Mouse (Mus musculus) T-helper 17 cell (primary cell): Measurements from ENCODE around the gene Gm17349.

Source experiments
- in situ Hi-C, 2 experiments: fragments of 300-600 bp; cut with MboI, MseI; formaldehyde crosslinking; loops; 1 replicate in 1 of 2; 2 replicates in 1 of 2; pipeline ENCODE4 v1.15.1; 2025; ENCODE audit warnings: high pct_unique_total_duplicates in 2 of 2

Gene Gm17349

DNA sequence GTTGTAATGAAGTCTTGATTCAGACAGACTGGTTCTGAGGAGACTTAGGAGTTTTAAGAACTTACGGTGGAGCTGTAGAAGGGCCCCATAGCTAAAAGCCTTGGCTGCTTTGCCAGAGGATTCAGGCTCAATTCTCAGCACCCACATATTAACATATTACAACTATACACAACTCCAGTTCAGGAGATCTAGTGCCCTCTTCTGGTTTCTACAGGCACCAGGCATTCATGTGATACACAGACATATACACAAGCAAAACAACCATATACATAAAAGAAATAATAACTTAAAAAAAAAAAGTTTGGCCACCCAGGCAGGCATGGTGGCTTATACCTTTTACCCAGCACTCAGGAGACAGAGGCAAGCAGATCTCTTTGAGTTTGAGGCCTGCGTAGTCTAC lies 37.7 kb downstream of the Gm17349 start:
- in situ Hi-C loops: loop anchor here in 1 of 2 experiments (5.0 kb wide), 1 partner anchor 70 kb away; no protein-coding TSS in a partner anchor

DNA sequence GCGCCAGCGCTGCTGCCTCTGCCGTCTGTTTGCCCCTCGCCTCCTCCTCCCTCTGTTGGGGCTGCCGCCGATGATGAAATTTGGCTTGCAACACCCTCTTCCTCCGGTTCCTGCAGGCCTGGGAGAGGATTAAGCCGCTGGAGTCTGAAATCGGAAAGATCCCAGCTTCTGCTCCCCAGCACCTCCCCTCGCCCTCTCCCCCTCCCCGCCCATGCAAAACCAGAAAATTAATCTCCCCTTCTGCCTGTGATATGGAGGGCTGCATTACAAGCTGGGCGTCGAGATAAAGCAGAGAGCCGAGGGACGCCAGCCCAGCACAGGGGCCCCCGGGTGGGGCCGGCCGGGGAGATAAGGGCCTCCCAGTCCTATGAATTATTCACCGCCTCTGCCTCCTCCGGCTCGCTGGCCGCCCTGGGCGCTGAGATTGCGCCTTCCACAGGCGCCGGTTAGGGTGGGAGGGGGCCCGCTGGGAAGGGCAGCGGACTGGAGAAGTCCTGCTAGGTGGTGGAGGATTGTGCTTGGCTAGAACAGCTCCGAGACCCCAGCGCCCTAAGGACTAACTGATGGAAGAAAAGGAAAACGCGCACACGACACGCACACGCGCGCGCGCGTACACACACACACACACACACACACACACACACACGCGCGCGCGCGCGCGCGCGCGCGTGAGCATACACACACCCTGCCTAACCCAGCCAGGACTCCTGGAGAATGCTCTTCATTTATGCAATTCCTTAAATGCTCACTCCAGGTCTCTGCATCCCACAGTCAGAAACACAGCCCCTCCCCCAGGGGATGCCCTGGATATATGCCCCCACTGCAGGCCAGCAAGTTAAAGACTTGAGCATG lies 40.5 kb downstream of the Gm17349 start:
- in situ Hi-C loops: loop anchor here in 1 of 2 experiments (5.0 kb wide), 1 partner anchor 68 kb away; no protein-coding TSS in a partner anchor

DNA sequence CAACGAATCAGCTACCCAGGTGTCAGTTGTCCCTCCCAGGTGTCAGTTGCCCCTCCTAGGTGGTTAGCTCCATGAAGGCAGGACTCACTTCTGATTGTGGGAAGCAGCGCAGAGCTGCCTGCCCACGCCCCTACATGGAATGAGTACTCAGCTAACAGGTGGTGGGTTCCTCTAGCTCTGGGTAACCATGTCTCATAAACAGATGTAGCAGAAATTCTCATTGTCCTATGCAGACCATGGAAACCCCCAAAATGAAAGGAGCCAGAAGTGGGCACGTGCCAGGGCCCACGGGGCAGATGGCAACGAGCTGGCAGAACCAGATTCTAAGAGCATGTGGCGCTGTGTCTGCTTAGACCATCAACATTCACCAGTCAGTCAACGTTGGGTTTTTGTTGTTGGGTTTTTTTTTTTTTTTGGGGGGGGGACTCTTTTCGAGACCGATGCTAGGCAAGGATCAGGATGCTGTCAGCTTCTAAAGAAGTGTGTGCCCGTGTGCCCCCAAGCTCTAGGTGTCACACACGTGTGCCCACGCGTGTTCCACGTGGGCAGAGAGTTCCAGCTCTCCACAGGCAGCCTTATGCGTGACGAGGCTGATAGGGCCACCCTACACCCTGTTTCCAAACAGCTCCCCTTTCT lies 41.2 kb downstream of the Gm17349 start:
- in situ Hi-C loops: no loop called here

DNA sequence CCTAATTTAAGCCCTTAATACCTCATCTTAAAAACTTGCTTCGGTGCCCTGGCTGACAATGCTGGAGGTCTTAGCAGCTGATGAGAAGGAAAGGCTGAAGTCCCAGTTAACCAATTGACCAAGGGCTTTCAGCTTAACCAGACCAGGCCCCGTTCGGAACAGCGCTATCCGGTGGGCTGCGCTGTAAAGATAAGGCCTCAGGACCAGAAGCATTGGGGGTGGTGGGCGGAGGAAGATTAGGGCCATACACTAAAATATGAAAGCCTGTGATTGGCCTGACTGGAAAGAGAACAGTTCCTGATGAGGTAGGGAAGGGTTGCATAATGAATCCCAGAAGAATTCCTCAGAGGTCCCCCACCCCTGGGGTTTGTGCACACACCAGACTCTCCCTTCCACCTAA lies 42.9 kb downstream of the Gm17349 start:
- in situ Hi-C loops: no loop called here

DNA sequence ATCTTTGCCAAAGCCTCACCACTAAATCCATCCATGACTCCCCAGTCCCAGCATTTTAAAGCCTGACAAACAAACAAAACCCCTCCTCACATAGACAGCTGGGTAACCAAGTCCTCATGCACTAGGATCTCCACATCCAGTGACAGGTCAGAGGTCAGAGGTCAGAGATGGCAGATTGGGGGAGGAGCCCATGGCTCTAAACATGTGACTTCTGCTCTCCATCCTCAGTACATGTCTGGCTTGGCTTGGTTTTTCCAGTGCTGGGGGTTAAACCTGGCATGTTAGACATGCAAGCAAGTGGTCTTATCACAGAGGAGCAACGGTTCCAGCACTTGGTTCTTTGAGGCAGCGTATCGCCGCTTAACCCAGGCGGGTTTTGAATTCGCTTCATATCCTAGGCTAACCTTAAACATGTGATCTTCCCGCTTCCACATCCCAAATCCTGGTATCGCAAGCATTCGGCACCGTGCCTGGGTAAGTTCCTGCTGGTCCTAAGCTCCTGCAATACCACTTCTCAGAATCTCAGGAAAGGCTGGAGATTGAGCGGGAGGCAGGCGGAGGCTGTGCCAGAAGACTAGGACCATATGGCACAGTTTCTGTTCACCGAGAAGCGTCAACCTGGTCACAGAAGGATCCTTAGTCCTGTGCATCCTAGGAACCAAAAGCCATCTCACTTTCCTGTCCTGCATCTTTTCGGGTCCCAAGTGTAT lies 44.0 kb downstream of the Gm17349 start:
- in situ Hi-C loops: no loop called here

DNA sequence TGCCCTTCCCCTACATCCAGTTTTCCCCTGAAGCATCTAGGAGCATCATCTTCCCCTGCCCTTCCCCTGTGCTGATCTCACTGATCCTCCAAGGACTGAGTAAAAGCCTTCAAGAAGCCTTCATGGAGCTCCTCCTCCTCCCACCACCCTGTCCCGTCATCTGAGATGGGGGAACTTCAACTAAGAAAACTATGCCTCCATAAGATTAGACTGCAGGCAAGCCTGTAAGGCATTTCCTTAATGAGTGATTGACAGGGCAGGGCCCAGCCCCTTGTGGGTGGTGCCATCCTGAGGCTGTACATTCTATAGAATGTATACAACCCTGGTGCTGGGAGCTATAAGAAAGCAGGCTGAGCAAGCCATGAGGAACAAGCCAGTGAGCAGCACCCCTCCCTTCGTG lies 46.9 kb downstream of the Gm17349 start:
- in situ Hi-C loops: no loop called here

DNA sequence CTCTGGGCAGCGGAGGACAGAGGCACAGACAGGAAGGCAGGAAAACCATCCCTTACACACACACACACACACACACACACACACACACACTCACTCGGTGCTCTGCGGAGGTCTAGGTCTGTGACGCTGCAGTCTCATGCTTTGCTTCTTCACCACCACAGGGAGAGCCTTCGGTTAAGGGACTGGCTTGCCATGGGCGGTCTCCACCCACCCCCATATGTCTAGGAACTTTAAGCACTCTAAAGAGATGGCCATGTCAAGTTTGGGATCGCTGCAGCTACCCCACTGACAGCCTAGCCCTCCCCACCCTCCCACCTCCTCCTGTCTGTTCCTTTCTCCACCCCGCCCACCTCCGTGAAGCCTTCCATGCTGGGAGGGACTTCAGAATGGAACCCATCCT lies 49.3 kb downstream of the Gm17349 start:
- in situ Hi-C loops: no loop called here

DNA sequence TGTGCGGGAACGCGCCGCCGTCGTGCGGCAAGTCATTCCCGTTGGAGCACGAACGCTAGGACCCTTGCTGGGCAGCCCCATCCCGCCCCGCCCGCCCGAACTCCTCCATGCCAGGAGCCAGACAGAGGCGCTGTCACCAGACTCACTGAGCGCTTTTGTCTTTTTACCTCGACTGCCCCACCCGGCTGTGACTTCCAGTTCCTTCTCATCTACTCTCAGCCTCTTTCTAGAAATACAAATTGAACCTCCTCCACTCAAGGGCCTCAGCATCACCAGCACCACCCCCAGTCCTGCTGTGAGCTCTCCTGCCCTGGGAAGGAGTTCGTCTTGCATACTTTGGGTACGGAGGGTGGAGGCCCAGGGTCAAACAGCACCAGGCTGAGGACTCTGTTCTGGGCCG lies 51.4 kb downstream of the Gm17349 start:
- in situ Hi-C loops: no loop called here

DNA sequence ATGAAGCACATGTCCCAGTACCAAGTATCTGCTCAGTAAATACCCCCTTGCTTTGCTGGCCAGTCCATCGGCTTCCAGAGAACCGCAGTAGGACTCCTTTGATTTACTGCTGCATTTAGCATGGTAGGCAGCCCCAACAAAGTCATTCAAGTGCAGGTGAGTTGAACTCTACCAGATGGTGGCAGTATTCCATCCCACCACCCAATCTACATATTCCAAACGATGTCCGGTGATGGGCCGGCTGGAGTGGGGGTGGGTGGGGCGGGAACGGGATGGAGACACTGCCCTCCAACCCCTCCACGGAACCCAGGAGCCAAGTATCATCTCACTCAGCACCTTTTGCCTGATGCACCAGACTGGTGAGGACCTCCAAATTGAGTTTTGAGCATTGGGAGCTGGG lies 52.0 kb downstream of the Gm17349 start:
- in situ Hi-C loops: no loop called here
